Mouse (Mus musculus) embryo, embryonic 11.5 days (tissue): ENCODE results near the gene Hist1h1c.
"Not testable (repeated sequence)": the region's sequence is repeated elsewhere in the genome, so short reads cannot be mapped to it uniquely, and the experiment has no call there.

Experiments
- DNase-seq: peaks from one replicate; pipeline ENCODE4 v3.0.0-alpha.2; 2012; ENCODE audit warnings: low read depth, low spot score

The Hist1h1c gene

DNA sequence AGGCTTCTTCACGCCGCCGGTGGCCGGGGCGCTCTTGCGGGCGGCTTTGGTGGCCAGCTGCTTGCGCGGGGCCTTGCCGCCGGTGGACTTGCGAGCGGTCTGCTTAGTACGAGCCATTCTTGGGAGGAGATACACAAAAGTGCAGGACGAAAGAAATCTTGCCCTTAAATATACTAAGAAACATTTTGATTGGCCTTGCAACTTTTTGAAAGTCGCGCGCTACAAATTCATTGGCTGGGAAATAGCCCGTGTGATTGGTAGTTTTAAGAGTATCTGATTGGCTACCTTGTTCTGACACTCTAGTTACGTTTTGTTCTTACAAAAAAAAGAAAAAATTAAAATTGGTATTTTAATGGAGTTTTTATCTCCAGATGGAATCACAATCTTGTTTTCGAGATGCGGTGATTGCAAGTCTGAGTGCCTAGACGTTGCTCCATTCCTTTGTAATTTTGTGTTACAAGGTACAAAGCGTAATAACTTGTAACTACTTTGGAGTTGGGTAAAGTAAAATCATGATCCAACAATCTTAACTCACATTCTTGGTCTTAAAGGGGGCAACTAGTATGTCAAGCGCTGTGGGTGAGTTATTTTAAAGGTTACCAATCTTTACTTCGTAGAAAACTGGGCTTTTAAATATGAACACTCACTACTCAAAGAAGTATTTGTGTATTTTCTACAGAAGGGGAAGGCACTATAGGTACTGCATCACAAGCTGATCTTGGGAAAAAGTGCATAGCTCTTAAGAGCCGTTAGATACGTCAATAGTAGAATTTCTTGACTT is 7.0 kb downstream of the Hist1h1c start, which contains the start of gene Hist1h3c:
TSS of gene Hist1h3c (minus strand) at position 222 of the 781 bp plus-strand sequence.
- peak; percentile 89 for DNase-seq

DNA sequence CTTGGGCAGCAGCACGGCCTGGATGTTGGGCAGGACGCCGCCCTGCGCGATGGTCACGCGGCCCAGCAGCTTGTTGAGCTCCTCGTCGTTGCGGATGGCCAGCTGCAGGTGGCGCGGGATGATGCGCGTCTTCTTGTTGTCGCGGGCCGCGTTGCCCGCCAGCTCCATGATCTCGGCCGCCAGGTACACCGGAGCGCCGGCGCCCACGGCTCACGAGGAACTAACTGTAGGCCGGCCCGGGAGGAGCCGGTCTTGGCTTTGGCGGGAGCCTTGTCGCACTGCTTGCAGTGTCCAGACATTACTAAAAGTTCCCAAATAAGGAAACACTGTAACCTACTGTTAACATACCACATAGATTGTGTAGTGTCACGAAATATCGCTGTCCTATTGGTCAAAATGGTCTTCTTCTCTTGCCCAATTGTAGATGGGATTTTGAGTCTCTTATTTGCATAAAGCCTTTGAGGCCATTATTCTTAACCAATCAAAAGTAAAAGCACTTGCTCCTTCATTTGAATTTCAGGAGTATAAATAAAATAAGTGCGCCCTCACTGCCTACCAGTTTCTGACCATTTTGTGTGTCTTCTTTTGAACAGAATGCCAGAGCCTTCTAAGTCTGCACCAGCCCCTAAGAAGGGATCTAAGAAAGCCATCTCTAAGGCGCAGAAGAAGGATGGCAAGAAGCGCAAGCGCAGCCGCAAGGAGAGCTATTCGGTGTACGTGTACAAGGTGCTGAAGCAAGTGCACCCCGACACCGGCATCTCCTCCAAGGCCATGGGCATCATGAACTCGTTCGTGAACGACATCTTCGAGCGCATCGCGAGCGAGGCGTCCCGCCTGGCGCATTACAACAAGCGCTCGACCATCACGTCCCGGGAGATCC is 7.8 kb downstream of the Hist1h1c start, which contains the start of gene Hist1h2bb:
TSS of gene Hist1h2bb (plus strand) at position 534 of the 880 bp plus-strand sequence.
- DNase-seq: peak; percentile 80

DNA sequence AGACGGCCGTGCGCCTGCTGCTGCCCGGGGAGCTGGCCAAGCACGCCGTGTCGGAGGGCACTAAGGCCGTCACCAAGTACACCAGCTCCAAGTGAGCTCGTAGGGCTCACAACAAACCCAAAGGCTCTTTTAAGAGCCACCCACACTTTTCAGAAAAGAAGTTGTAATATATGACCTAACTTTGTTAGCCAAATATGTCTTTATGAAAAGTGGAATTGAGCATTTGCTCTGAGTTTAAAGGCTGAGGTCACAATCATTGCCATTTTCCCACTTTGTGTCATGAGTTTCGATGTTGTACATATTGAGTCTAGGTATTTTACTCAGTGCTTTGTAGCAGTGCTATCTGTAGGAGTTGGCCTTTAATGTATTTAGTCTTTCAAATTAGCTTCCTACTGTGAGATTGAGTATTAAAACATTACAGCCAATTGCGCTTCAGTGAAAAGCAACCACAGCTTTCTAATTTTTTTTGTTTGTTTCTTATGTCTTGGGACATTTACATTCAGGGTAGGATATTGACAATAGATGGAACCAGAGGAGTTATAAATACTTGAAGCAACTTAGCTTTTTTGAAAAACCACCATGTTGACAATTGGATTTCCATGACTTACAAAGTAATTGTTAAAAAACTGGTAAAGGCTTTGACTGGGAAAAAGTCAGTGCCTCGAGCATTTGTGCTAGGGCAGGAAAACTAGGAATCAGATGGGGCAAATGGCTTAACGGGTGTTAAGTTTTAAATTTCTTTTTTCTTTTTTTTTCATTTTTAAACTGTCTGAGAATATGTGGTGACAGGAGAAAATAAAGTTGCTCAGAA is 8.7 kb downstream of the Hist1h1c start:
- no peak for DNase-seq

- DNase-seq: no peak
Observed at GRCm38 (mm10) chr13:23747892-23748288, 9.3 kb downstream of the Hist1h1c start.

- no peak for DNase-seq
Observed at GRCm38 (mm10) chr13:23749563-23750121, 11.0 kb downstream of the Hist1h1c start.

DNA sequence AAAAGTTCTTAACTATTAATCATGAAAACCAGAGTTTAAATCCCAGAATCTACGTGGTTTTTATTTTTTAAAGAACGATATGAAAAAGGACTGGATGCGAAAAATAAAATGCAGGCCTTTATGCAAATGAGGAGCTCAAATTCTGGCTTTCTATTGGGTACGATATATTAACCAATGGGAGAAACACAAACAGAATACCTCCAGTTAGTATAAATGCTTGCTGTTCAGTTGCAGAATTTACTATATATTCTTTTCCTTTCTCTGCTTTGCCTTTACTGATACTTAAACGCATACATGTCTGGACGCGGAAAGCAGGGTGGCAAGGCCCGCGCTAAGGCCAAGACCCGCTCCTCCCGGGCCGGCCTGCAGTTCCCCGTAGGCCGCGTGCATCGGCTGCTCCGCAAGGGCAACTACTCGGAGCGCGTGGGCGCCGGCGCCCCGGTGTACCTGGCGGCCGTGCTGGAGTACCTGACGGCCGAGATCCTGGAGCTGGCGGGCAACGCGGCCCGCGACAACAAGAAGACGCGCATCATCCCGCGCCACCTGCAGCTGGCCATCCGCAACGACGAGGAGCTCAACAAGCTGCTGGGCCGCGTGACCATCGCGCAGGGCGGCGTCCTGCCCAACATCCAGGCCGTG is 12.3 kb downstream of the Hist1h1c start, which contains the start of gene Hist1h2ab:
TSS of gene Hist1h2ab (plus strand) at position 288 of the 639 bp plus-strand sequence.
- not testable (repeated sequence) for DNase-seq

GRCm38 (mm10) chr13:23751478-23751956 is 12.9 kb downstream of the Hist1h1c start:
- no peak for DNase-seq

DNA sequence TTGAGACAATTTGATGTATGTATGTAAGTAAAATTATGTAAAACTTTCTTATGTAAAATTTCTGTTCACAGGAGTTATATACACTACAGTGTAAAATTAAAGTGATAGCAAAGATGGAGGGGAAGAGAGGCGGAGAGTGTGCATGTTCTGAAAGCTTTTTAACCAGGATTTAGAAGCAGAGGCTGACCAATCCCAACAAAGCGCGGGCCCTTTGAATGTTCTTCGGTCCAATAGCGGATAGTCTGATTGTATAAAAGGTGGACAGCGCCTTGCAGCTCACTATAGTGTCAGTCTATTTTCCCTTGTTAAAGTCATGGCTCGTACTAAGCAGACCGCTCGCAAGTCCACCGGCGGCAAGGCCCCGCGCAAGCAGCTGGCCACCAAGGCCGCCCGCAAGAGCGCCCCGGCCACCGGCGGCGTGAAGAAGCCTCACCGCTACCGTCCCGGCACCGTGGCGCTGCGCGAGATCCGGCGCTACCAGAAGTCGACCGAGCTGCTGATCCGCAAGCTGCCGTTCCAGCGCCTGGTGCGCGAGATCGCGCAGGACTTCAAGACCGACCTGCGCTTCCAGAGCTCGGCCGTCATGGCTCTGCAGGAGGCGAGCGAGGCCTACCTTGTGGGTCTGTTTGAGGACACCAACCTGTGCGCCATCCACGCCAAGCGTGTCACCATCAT is 13.6 kb downstream of the Hist1h1c start, which contains the start of gene Hist1h3b:
TSS of gene Hist1h3b (plus strand) at position 201 of the 675 bp plus-strand sequence.
- peak; percentile 89 for DNase-seq

- DNase-seq: no peak
Observed at GRCm38 (mm10) chr13:23752742-23753172, 14.1 kb downstream of the Hist1h1c start.

GRCm38 (mm10) chr13:23753314-23754078 is 14.9 kb downstream of the Hist1h1c start:
- DNase-seq: no peak

DNA sequence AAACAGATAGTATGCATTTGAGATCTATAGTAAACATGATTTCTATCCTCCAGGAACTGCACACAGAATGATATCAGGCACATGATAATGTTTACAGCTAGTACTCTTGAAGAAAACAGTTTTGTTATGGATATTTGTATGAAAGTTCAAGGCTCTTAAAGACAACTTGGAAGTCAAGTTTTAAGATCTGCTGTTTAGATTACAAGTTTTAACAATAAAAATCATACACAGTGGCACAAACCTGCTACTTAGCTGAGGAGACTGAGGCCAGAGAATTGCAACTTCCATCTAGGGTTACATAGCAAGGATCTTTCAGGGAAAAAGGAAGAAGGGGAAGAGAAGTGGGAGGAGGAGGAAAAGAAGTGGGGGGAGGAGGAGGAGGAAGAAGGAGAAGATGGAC is 16.4 kb downstream of the Hist1h1c start:
- DNase-seq: no peak

GRCm38 (mm10) chr13:23756790-23757189 is 18.2 kb downstream of the Hist1h1c start, which contains the start of gene Hist1h4b:
Hist1h4b (plus strand) TSS chr13:23757013.
- DNase-seq: peak; percentile 89

DNA sequence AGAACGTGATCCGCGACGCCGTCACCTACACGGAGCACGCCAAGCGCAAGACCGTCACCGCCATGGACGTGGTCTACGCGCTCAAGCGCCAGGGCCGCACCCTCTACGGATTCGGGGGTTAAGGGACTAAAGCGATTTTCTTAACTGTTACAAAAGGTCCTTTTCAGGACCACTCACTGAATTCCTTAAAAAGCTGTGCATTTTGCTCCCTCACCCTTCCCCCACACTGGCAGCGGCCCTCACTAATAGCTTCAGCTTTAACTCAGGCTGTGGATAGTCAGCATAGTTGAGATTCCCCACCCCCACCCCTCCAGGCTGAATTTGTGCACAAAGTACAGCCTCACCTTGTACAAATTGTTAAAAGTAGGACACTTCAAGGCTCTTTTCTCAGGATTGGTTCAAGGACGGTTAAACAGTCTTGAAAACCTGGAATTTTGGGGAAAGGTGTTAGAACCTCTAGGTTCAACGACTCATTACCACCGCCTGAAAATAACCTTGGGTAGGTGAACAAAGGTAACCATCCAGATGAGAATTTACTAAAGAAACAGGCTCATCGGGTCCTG is 18.7 kb downstream of the Hist1h1c start:
- no peak for DNase-seq

- DNase-seq: no peak
Observed at GRCm38 (mm10) chr13:23757921-23758320, 19.3 kb downstream of the Hist1h1c start.

DNA sequence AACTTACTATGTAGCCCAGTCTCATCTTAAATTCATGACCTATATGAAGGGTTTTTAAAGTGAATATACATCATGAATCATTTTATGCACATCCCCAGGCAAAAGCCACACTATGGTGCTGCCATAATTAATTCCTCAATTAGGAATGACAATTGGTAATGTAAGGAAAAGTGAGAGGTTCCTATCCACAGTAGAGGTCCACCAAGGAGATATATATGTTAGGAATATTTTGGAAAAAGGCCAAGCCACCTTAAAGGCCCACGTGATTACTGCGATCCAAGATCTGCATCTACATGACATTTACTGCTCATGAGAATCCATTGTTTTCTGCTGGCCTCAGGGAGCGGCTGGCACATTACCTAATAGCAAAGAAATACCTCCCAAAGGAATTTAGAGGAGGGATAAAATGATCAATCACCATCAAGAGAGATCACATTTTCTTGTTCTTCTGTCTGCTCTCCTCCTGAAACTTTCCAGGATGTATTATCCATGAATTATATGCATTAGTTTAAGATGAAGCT is 20.7 kb downstream of the Hist1h1c start:
- no peak for DNase-seq

- no peak for DNase-seq
Observed at GRCm38 (mm10) chr13:23759916-23760239, 21.3 kb downstream of the Hist1h1c start.

DNA sequence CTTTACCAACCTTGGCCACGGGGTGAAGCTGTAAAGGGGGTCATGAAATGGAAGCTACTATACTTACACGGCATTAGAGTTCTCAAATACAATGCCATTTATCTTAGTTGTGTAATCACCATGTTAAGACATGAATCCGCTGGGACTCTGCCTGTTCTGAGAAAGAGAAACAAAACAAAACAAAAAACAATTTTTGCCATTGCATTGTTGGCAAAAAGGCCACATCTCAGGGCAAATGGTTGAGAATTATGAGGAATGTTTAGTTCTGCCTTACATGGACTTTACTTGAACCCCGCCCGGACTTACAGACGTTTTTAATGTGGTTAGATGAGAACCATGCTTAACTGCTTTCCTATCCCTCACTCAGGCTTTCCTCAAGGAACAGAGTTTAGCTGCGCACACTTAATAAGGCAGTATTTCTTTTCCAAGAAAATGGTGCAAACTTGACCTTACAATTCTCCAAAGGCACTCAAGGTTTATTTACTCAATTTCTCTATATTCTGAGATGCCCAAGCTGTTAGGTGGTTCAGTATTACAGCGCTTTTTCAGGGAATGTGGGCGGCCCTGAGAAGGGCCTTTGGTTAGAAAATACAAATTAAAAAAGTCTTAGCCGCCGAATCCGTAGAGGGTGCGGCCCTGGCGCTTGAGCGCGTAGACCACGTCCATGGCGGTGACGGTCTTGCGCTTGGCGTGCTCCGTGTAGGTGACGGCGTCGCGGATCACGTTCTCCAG is 21.8 kb downstream of the Hist1h1c start:
- no peak for DNase-seq
